Comparison of ENCODE assay signal across 30 mouse cellular contexts in genomic region chr15:36920886-36921285, GRCm38 (mm10).
A peak's percentile ranks its signal among the peaks of the same experiment; 100 is the strongest.
DNase-seq lines count a peak whose midpoint lies in the region; TF ChIP-seq lines count a peak whose summit lies in the region.
"Had no signal": no experiment of that assay in that cellular context is flagged by ENCODE, and none has a peak within 500 bp of the region (broad histone marks: within the 10 kb centered on the region; RNA-seq: fewer than 3 reads in every experiment).

No protein-coding gene starts in this region.

- peaks cover 11% of the 10 kb centered on the region; the same call in 1 of the 2 replicates for H3K4me1 ChIP-seq in limb, embryonic 10.5 days
- H3K4me1 ChIP-seq: forebrain, embryonic 12.5 days; forebrain, embryonic 15.5 days; hindbrain, embryonic 10.5 days had no signal

- no peaks in the 10 kb centered on the region for H3K9me3 ChIP-seq in limb, embryonic 10.5 days (replicated peaks)
- H3K9me3 ChIP-seq: embryonic facial prominence, embryonic 10.5 days; embryonic facial prominence, embryonic 13.5 days; forebrain, embryonic 12.5 days; forebrain, embryonic 15.5 days; G1E; heart, embryonic 12.5 days; heart, embryonic 15.5 days; hindbrain, embryonic 10.5 days; hindbrain, embryonic 13.5 days; intestine, embryonic 15.5 days had no signal

- H3K4me3 ChIP-seq in limb, embryonic 10.5 days = no peak overlapping the region
- H3K4me3 ChIP-seq in left cerebral cortex, adult 2 months = no peak overlapping the region
- H3K4me3 ChIP-seq: embryonic facial prominence, embryonic 10.5 days; embryonic facial prominence, embryonic 13.5 days; erythroblast, embryonic 14.5 days; forebrain, embryonic 12.5 days; forebrain, embryonic 15.5 days; heart, embryonic 12.5 days; heart, embryonic 15.5 days; hindbrain, embryonic 10.5 days; hindbrain, embryonic 13.5 days; intestine, embryonic 15.5 days had no signal

- H3K27me3 ChIP-seq in limb, embryonic 10.5 days (ENCODE audit: low read depth, poor library complexity, severe bottlenecking) = no peaks in the 10 kb centered on the region
- H3K27me3 ChIP-seq: CH12.LX; embryonic facial prominence, embryonic 13.5 days; forebrain, embryonic 12.5 days; forebrain, embryonic 15.5 days; heart, embryonic 12.5 days; heart, embryonic 15.5 days; hindbrain, embryonic 13.5 days; intestine, embryonic 15.5 days had no signal

- H3K27ac ChIP-seq in limb, embryonic 10.5 days = peak overlapping the region; percentile 26; the same call in 1 of the 2 replicates
- no peak overlapping the region for H3K27ac ChIP-seq in left cerebral cortex, adult 2 months
- H3K27ac ChIP-seq: embryonic facial prominence, embryonic 13.5 days; forebrain, embryonic 12.5 days; forebrain, embryonic 15.5 days; heart, embryonic 15.5 days; hindbrain, embryonic 10.5 days; hindbrain, embryonic 13.5 days; intestine, embryonic 15.5 days had no signal

- TF ChIP-seq CTCF in left cerebral cortex, adult 2 months (IDR thresholded peaks at IDR 0.05) = no peak

- intact Hi-C loops in left cerebral cortex, adult 2 months (cut with DNase I) = no loop called here

- H3K36me3 ChIP-seq in limb, embryonic 10.5 days = no peaks in the 10 kb centered on the region
- H3K36me3 ChIP-seq: embryonic facial prominence, embryonic 10.5 days; embryonic facial prominence, embryonic 13.5 days; forebrain, embryonic 12.5 days; forebrain, embryonic 15.5 days; G1E; heart, embryonic 12.5 days; heart, embryonic 15.5 days; hindbrain, embryonic 10.5 days; hindbrain, embryonic 13.5 days; intestine, embryonic 15.5 days had no signal

- DNase-seq in adrenal gland, postnatal 14 days = peak; percentile 35
- no peak for DNase-seq in adrenal gland, postnatal 25 days
- DNase-seq in 416B (ENCODE audit: low read depth) = peak; percentile 38
- DNase-seq in limb, embryonic 10.5 days (ENCODE audit: low spot score) = no peak
- DNase-seq in cerebellum, postnatal 36 days = no peak
- no peak for DNase-seq in left cerebral cortex, adult 2 months (ENCODE audit: extremely low spot score in 1 of 2, low spot score in 2 of 2)
- DNase-seq: adrenal gland, postnatal 10 days; B cell, adult 2 months; cerebellum, adult 11 months; cerebellum, adult 2 months; cerebellum, adult 9-11 months; cerebellum, postnatal 25 days; embryo, embryonic 11 days; gastrocnemius, postnatal 25 days; heart, adult 18-20 months; heart, postnatal 10 days; heart, postnatal 36 days; kidney, adult 11 months had no signal

Comparison
In these comparisons a context has a peak if more than half of its experiments do, and no peak if none do; other contexts are left out.
1. DNase-seq: peak in adrenal gland, postnatal 14 days (single experiment) and 416B (single experiment); none in adrenal gland, postnatal 25 days (single experiment), limb, embryonic 10.5 days (single experiment), cerebellum, postnatal 36 days (0 of 2) and left cerebral cortex, adult 2 months (0 of 2).